Mouse (Mus musculus) left cerebral cortex, adult 18-20 months (tissue): ENCODE results near the gene Wsb2. TPM values are rescaled to one million over a fixed set of nuclear protein-coding genes. Genes with fewer than 3 reads are reported as not detected.
"Not testable (repeated sequence)": the region's sequence is repeated elsewhere in the genome, so short reads cannot be mapped to it uniquely, and the experiment has no call there.

Source experiments
- DNase-seq, 2 experiments: peaks; one replicate each; pipeline ENCODE4 v3.0.0; 2021 to 2022; ENCODE audit warnings: low spot score in 2 of 2, mixed read lengths in 1 of 2
- total RNA-seq, 2 experiments: library from RNA; stranded (reverse); gene quantifications; 2 replicates each; pipeline ENCODE4 v1.2.3; 2021

Wsb2 gene
- total RNA-seq, 2 experiments from 2014 or later, result 305 to 313 TPM

- no peak for DNase-seq
These were observed 1.3 kb upstream of the Wsb2 start for GRCm38 (mm10) chr5:117355648-117356303.

GRCm38 (mm10) chr5:117356365-117357128 is 557 bp upstream of the Wsb2 start:
- DNase-seq, result peak in 1 of 2 experiments; percentile 50

GRCm38 (mm10) chr5:117357478-117358247 is 559 bp downstream of the Wsb2 start:
- DNase-seq, result no peak

GRCm38 (mm10) chr5:117358248-117358630 is 1.1 kb downstream of the Wsb2 start:
- no peak for DNase-seq

- DNase-seq, result peak; percentile 82 to 85
These were observed 1.6 kb downstream of the Wsb2 start for GRCm38 (mm10) chr5:117358725-117359124.

GRCm38 (mm10) chr5:117359497-117360227 is 2.6 kb downstream of the Wsb2 start:
- no peak for DNase-seq

- no peak for DNase-seq
These were observed 3.1 kb downstream of the Wsb2 start for GRCm38 (mm10) chr5:117360228-117360515.

GRCm38 (mm10) chr5:117360631-117361541 is 3.8 kb downstream of the Wsb2 start:
- no peak for DNase-seq

- no peak for DNase-seq
These were observed 4.5 kb downstream of the Wsb2 start for GRCm38 (mm10) chr5:117361590-117361989.

- no peak for DNase-seq
These were observed 6.1 kb downstream of the Wsb2 start for GRCm38 (mm10) chr5:117363066-117363782.

- DNase-seq, result no peak
These were observed 7.7 kb downstream of the Wsb2 start for GRCm38 (mm10) chr5:117364821-117365220.

GRCm38 (mm10) chr5:117365904-117366561 is 8.9 kb downstream of the Wsb2 start:
- DNase-seq, result no peak

GRCm38 (mm10) chr5:117367206-117367605 is 10.1 kb downstream of the Wsb2 start:
- DNase-seq, result no peak

GRCm38 (mm10) chr5:117370592-117370991 is 13.5 kb downstream of the Wsb2 start:
- no peak for DNase-seq

GRCm38 (mm10) chr5:117373418-117373817 is 16.3 kb downstream of the Wsb2 start:
- no peak for DNase-seq

- peak in 1 of 2 experiments; percentile 65 for DNase-seq
These were observed 17.4 kb downstream of the Wsb2 start for GRCm38 (mm10) chr5:117374372-117375049.

GRCm38 (mm10) chr5:117376331-117376761 is 19.2 kb downstream of the Wsb2 start:
- DNase-seq, result peak; percentile 60 to 65

- DNase-seq, result not testable (repeated sequence)
These were observed 20.6 kb downstream of the Wsb2 start for GRCm38 (mm10) chr5:117377731-117378130.
